Mouse (Mus musculus) midbrain, embryonic 11.5 days (tissue): ENCODE results near the gene Ccdc106. TPM values are rescaled to one million over a fixed set of nuclear protein-coding genes. Genes with fewer than 3 reads are reported as not detected.

Experiments used
- ATAC-seq: fragments of 200-750 bp; cut with Nextera tagmentation; 2 replicates; pipeline ENCODE4 v1.8.0; 2017; ENCODE audit warnings: moderate TSS enrichment, moderate library complexity; ENCODE audit not compliant: low FRiP score
- DNase-seq: peaks from one replicate; pipeline ENCODE4 v3.0.0; 2015; ENCODE audit warnings: low spot score; ENCODE audit errors: missing footprints
- H3K27ac ChIP-seq: fragments of 300-500 bp; sonication (generic); 2 replicates; pipeline ENCODE4 v1.5.1; 2014; ENCODE audit warnings: low read depth, low read length
- H3K27me3 ChIP-seq: fragments of 300-500 bp; sonication (generic); 2 replicates; pipeline ENCODE4 v1.6.1; 2014; ENCODE audit warnings: mild to moderate bottlenecking, low read length, moderate library complexity, mixed read lengths; ENCODE audit not compliant: control insufficient read depth, insufficient read depth
- H3K36me3 ChIP-seq: fragments of 300-500 bp; sonication (generic); 2 replicates; pipeline ENCODE4 v1.6.1; 2014; ENCODE audit warnings: mild to moderate bottlenecking, low read length, moderate library complexity, mixed read lengths; ENCODE audit not compliant: control insufficient read depth, insufficient read depth
- H3K4me1 ChIP-seq: fragments of 300-500 bp; sonication (generic); 2 replicates; pipeline ENCODE4 v1.6.1; 2014; ENCODE audit warnings: low read length; ENCODE audit not compliant: control insufficient read depth, insufficient read depth
- H3K4me2 ChIP-seq: fragments of 300-500 bp; sonication (generic); 2 replicates; pipeline ENCODE4 v1.6.1; 2014; ENCODE audit warnings: mild to moderate bottlenecking, moderate library complexity
- H3K4me3 ChIP-seq: fragments of 300-500 bp; sonication (generic); 2 replicates; pipeline ENCODE4 v1.5.1; 2014; ENCODE audit warnings: low read depth, low read length
- H3K9ac ChIP-seq: fragments of 300-500 bp; sonication (generic); 2 replicates; pipeline ENCODE4 v1.6.1; 2014; ENCODE audit warnings: low read length
- H3K9me3 ChIP-seq: fragments of 300-500 bp; sonication (generic); 2 replicates; pipeline ENCODE4 v1.6.1; 2016; ENCODE audit warnings: low read length; ENCODE audit not compliant: control insufficient read depth
- WGBS: fragments of 180-500 bp; shearing (Covaris S2); extraction: QIAGEN DNeasy Blood & Tissue Kit; methylation state at CpG from one replicate; pipeline ENCODE4 v1.1.7; 2014; 5-methylcytosine and 5-hydroxymethylcytosine counted together
- polyA plus RNA-seq: library from polyadenylated mRNA; unstranded; fragments of >200 nt; fragmentation: Nextera tagmentation; extraction: Ambion mirVana; gene quantifications from 2 replicates; pipeline ENCODE4 v1.2.1, GENCODE M21; 2014

Gene Ccdc106
- polyA plus RNA-seq, 1 experiment from 2014 or later, result 5.0 TPM

GRCm38 (mm10) chr7:5021197-5021596, 844 bp downstream of the Ccdc106 start:
- 46% methylated on average over 5 of the region's 5 CpGs for WGBS
- H3K4me2 ChIP-seq, result peak overlapping the region; percentile 83
- H3K4me1 ChIP-seq, result peaks cover 8% of the 10 kb centered on the region; the same call in 1 of the 2 replicates
- no peaks in the 10 kb centered on the region; the same call in 1 of the 2 replicates for H3K36me3 ChIP-seq
- H3K9ac ChIP-seq, result peak overlapping the region; percentile 98
- no peak for ATAC-seq
- no peaks in the 10 kb centered on the region for H3K27me3 ChIP-seq
- peak overlapping the region; percentile 87 for H3K4me3 ChIP-seq
- no peak overlapping the region for H3K27ac ChIP-seq
- no peaks in the 10 kb centered on the region for H3K9me3 ChIP-seq
- peak; percentile 82 for DNase-seq

DNA sequence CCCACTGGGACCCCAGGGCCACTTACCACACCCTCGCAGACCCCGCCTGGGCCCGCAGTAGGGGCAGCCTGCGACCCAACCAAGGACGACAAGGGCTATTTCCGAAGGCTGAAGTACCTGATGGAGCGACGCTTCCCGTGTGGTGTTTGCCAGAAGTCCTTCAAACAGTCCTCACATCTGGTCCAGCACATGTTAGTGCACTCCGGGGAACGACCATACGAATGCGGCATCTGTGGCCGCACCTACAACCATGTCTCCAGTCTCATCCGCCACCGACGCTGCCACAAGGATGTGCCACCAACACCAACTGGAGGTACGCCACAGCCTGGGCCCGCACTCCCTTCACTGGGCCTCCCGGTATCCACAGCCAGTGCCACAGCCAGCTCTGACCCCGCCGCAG, 9.2 kb downstream of the Ccdc106 start:
- ATAC-seq, result 0 out of 2 replicates have a peak, but pooled peaks have one; percentile 7
- Histone ChIP-seq H3K4me2 (no peak overlapping the region), H3K9me3 (peaks cover 28% of the 10 kb centered on the region), H3K36me3 (peaks cover 59% of the 10 kb centered on the region), H3K4me3 (no peak overlapping the region), H3K4me1 (no peaks in the 10 kb centered on the region), H3K9ac (no peak overlapping the region), H3K27me3 (no peaks in the 10 kb centered on the region), H3K27ac (no peak overlapping the region)
- WGBS, result 95% methylated on average over 22 of the region's 22 CpGs
- no peak for DNase-seq

DNA sequence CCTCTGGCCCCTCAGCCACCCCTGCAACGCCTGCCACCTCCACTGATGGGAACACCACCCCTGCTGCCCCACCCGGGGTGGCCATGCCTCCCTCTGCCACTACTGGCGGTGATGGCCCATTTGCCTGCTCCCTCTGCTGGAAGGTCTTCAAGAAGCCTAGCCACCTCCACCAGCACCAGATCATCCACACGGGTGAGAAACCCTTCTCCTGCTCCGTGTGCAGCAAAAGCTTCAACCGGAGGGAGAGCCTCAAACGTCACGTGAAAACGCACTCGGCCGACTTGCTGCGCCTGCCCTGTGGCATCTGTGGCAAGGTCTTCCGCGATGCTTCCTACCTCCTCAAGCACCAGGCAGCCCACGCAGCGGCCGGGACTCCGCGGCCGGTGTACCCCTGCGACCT, 9.6 kb downstream of the Ccdc106 start:
- peaks cover 62% of the 10 kb centered on the region for H3K36me3 ChIP-seq
- H3K4me2 ChIP-seq, result no peak overlapping the region
- DNase-seq, result no peak
- H3K27ac ChIP-seq, result no peak overlapping the region
- H3K9ac ChIP-seq, result no peak overlapping the region
- no peak for ATAC-seq
- peaks cover 28% of the 10 kb centered on the region for H3K9me3 ChIP-seq
- no peak overlapping the region for H3K4me3 ChIP-seq
- WGBS, result 95% methylated on average over 21 of the region's 21 CpGs
- no peaks in the 10 kb centered on the region for H3K4me1 ChIP-seq
- no peaks in the 10 kb centered on the region for H3K27me3 ChIP-seq

DNA sequence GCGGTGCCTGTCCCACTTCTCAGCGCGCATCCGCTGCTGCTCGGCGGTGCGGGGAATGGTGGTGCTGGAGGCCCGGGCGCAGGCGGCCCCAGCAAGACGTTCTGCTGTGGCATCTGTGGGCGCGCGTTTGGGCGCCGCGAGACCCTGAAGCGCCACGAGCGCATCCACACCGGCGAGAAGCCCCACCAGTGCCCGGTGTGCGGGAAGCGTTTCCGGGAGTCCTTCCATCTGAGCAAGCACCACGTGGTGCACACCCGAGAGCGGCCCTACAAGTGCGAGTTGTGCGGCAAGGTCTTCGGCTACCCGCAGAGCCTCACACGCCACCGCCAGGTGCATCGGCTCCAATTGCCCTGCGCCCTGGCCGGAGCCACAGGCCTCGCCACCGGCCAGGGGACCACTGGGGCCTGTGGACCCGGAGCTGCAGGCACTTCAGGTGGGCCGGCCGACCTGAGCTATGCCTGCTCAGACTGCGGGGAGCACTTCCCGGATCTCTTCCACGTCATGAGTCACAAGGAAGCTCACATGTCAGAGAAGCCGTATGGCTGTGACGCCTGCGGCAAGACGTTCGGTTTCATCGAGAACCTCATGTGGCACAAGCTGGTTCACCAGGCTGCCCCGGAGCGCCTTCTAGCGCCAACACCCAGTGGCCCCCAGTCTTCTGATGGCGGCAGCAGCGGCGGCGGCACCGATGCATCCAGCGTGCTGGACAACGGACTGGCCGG, 10.4 kb downstream of the Ccdc106 start:
- no peak overlapping the region for H3K4me3 ChIP-seq
- H3K4me2 ChIP-seq, result no peak overlapping the region
- DNase-seq (peak; percentile 75), ATAC-seq (0 out of 2 replicates have a peak, but pooled peaks have one; percentile 12)
- H3K27ac ChIP-seq, result no peak overlapping the region
- H3K4me1 ChIP-seq, result no peaks in the 10 kb centered on the region
- H3K9me3 ChIP-seq, result peaks cover 28% of the 10 kb centered on the region
- no peaks in the 10 kb centered on the region for H3K27me3 ChIP-seq
- WGBS, result 82% methylated on average over 63 of the region's 63 CpGs
- H3K9ac ChIP-seq, result no peak overlapping the region
- peaks cover 64% of the 10 kb centered on the region for H3K36me3 ChIP-seq

DNA sequence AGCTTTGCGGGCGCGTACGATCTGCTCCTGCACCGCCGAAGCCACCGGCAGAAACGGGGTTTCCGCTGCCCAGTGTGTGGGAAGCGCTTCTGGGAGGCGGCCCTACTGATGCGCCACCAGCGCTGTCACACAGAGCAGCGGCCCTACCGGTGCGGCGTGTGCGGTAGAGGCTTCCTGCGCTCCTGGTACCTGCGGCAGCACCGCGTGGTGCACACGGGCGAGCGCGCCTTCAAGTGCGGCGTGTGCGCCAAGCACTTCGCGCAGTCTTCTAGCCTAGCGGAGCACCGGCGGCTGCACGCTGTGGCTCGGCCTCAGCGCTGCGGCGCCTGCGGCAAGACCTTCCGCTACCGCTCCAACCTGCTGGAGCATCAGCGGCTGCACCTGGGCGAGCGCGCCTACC, 11.1 kb downstream of the Ccdc106 start:
- Histone ChIP-seq H3K27ac (no peak overlapping the region), H3K36me3 (peaks cover 66% of the 10 kb centered on the region), H3K9me3 (peaks cover 28% of the 10 kb centered on the region), H3K4me2 (no peak overlapping the region), H3K27me3 (no peaks in the 10 kb centered on the region), H3K9ac (no peak overlapping the region), H3K4me1 (no peaks in the 10 kb centered on the region), H3K4me3 (no peak overlapping the region)
- 79% methylated on average over 46 of the region's 46 CpGs for WGBS
- no peak for ATAC-seq
- no peak for DNase-seq

GRCm38 (mm10) chr7:5033818-5034217, 13.5 kb downstream of the Ccdc106 start, which contains the start of gene 4632433K11Rik:
Gene 4632433K11Rik (plus strand): TSS chr7:5034118.
- Histone ChIP-seq H3K4me2 (no peak within 1 kb of the TSS), H3K36me3 (peaks cover 61% of the 10 kb centered on the region), H3K9ac (no peak within 1 kb of the TSS), H3K27ac (no peak within 1 kb of the TSS), H3K9me3 (peaks cover 28% of the 10 kb centered on the region), H3K27me3 (no peaks in the 10 kb centered on the region), H3K4me3 (no peak within 1 kb of the TSS), H3K4me1 (peaks cover 5% of the 10 kb centered on the region)
- DNase-seq (no peak), ATAC-seq (no peak)
- 89% methylated on average over 3 of the region's 3 CpGs for WGBS

DNA sequence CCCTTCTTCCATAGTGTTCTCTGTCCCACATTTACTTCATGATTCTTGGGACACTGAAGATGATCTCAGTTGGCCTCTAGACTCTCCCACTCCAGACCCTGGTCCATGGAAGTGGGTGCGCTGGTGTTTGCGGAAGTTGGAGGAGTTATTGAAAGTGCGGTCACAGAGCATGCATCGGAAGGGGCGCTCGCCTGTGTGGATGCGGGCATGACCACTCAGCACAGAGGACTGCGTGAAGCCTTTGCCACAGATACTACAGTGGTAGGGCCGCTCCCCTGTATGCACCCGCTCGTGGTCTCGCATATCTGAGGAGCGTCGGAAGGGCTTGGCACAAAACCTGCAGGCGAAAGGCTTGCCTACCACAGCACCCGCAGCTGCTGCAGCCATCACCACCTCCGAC, 15.3 kb downstream of the Ccdc106 start:
- H3K9ac ChIP-seq, result no peak overlapping the region
- DNase-seq, result no peak
- peaks cover 8% of the 10 kb centered on the region for H3K4me1 ChIP-seq
- no peaks in the 10 kb centered on the region for H3K27me3 ChIP-seq
- peaks cover 13% of the 10 kb centered on the region for H3K9me3 ChIP-seq
- H3K4me3 ChIP-seq, result no peak overlapping the region
- H3K27ac ChIP-seq, result no peak overlapping the region
- peaks cover 43% of the 10 kb centered on the region for H3K36me3 ChIP-seq
- no peak for ATAC-seq
- WGBS, result 96% methylated on average over 17 of the region's 17 CpGs
- no peak overlapping the region for H3K4me2 ChIP-seq

GRCm38 (mm10) chr7:5036136-5036535, 15.8 kb downstream of the Ccdc106 start:
- no peaks in the 10 kb centered on the region for H3K27me3 ChIP-seq
- H3K9me3 ChIP-seq, result peaks cover 8% of the 10 kb centered on the region
- no peak for DNase-seq

DNA sequence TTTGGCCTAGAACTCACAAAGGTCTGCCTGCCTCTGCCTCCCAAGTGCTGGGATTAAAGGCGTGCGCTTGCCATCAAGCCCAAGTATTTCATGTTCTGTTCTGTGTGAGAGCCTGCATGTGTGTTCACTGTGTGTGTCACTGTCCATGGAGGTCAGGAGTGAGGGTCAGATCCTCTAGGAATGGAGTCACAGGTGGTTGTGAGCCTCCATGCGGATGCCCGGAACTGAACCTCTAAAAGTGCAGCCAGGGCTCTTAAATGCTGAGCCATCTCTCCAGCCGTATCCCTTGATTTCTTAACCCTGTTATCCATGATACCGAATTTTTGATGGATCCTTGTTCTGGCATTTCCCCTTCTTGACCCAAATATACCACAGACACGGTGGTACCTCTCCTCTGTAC, 16.7 kb downstream of the Ccdc106 start:
- no peak for ATAC-seq
- no peak for DNase-seq

More at GRCm38 (mm10) chr7:5036136-5036535, 15.8 kb downstream of the Ccdc106 start:
- peaks cover 8% of the 10 kb centered on the region for H3K4me1 ChIP-seq
- H3K9ac ChIP-seq, result no peak overlapping the region
- 93% methylated on average over 9 of the region's 9 CpGs for WGBS
- ATAC-seq, result no peak
- peaks cover 39% of the 10 kb centered on the region for H3K36me3 ChIP-seq
- H3K27ac ChIP-seq, result no peak overlapping the region
- H3K4me3 ChIP-seq, result no peak overlapping the region
- H3K4me2 ChIP-seq, result no peak overlapping the region

More for the DNA sequence above, 16.7 kb downstream of the Ccdc106 start:
- Histone ChIP-seq H3K27me3 (no peaks in the 10 kb centered on the region), H3K9me3 (no peaks in the 10 kb centered on the region), H3K27ac (no peak overlapping the region), H3K4me2 (no peak overlapping the region), H3K9ac (no peak overlapping the region), H3K4me1 (peaks cover 8% of the 10 kb centered on the region), H3K36me3 (peaks cover 32% of the 10 kb centered on the region), H3K4me3 (no peak overlapping the region)
- WGBS, result 94% methylated on average over 7 of the region's 7 CpGs
